Mouse (Mus musculus): ENCODE measurements around the gene Col9a2.
"Not testable (repeated sequence)": the region's sequence is repeated elsewhere in the genome, so short reads cannot be mapped to it uniquely, and the experiment has no call there.

The Col9a2 gene

GRCm38 (mm10) chr4:121021911-121022310 lies 17.3 kb upstream of the Col9a2 start:
- DNase-seq (ENCODE audit: low spot score): no peak

DNA sequence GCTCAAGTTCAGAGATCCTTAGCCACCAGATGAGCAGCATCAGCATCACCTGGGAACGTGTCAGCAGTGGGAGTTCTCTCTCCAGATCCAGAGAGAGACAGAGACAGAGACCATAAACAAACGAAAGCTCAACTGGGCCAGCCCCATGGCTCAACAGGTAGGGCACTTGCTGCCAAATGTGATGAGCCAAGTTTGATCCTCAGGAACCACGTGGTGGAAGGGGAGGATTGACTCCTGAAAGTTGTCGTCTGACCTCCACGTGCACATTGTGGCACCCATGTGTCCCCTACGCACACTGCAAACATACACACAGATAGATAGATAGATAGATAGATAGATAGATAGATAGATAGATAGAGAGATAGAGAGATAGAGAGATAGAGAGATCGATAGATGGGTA lies 15.7 kb upstream of the Col9a2 start:
- DNase-seq (ENCODE audit: low spot score): no peak

DNA sequence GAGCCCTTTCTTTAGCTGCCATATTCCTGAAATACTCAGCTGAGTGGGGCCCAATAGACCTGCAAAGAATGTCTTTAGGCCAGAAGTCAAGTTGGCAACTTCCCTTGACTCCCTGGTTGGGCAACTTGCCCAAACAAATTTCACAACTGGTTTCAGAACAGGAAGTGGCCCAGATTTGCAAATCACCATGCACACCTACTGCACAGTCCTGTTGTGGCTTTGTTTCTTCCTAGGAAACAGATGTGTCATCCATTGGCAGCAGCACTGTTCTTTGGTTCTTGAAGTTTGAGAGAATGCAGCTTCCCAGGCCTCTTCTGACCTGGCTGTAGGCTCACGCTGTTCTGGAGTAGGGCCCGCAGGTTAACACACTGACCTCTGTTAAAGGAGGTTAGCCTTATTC lies 15.2 kb upstream of the Col9a2 start:
- peak; percentile 85 for DNase-seq (ENCODE audit: low spot score)

DNA sequence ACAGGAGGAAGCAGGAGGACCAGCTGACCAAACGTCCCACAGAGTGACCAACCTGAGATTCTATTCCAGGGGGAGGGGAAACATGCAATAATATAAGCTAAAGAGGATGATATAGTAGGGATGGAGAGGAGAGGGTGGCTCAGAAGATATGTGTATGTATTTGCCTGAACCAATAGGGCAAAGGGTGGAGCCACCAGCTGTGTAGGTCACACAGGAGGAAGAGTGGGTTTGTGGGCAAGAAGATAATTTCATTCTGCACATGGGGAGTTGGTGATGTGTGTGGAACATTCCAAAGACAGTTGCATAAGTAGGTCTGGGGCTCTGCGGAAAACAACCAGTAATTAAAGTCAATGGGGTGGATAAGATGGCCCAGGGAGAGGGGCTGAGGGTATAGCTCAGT lies 13.5 kb upstream of the Col9a2 start:
- DNase-seq (ENCODE audit: low spot score): no peak

- peak; percentile 40 for DNase-seq (ENCODE audit: low spot score)
Measured at GRCm38 (mm10) chr4:121028146-121028545, 11.0 kb upstream of the Col9a2 start.

DNA sequence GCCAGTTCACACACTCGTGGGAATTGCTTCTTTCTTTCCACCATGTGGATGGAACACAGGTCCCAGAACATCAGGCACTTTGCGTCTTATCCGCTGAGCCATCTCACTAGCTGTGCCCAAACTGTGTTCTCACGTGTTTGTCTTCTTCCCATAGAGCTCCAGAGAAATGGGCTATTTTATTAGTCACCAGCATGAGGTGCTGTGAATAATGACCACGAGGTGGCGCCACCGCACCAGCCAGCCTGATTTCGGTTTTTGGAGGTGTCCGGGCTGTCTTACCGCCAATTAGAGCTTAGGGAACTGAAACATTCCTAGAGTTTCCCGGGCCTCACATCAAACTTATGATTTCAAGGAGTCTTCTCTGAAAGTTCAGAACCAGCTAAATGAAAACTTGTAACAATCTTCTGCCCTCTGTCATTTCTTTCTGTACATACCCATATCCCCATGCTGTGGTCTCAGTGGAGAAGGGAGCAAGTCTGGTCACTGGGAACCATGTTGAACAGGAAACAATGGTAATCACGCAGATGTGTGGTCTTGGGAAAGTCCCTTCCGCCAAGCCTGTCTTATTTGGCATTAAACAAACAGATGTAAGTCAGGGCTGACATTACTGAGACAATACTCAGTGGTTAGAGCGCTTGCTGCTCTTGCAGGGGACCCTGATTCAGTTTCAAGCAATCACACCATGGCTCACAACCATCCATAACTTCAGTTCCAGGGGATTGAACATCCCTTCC lies 10.4 kb upstream of the Col9a2 start:
- peak; percentile 43 for DNase-seq (ENCODE audit: low spot score)

DNA sequence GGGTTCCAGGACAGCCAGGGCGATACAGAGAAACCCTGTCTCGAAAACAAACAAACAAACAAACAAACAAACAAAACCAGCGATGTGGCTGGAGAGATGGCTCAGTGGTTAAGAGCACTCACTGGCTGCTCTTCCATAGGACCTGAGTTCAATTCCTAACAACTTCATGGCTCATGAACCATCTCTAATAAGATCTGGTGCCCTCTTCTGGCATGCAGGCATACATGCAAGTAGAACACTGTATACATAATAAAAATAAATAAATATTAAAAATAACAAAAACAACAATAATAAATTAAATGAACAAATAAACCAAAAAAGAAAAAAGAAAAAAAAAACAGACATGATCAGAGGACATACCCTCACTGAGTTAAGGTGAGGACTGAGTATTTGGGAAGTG lies 9.6 kb upstream of the Col9a2 start:
- no peak for DNase-seq (ENCODE audit: low spot score)

GRCm38 (mm10) chr4:121031440-121031839 lies 7.7 kb upstream of the Col9a2 start:
- no peak for DNase-seq (ENCODE audit: low spot score)

GRCm38 (mm10) chr4:121033006-121033405 lies 6.2 kb upstream of the Col9a2 start:
- DNase-seq (ENCODE audit: low spot score): no peak

- no peak for DNase-seq (ENCODE audit: low spot score)
Measured at GRCm38 (mm10) chr4:121040323-121040722, 1.1 kb downstream of the Col9a2 start.

- peak; percentile 25 for DNase-seq (ENCODE audit: low spot score)
Measured at GRCm38 (mm10) chr4:121040897-121041671, 1.9 kb downstream of the Col9a2 start.

DNA sequence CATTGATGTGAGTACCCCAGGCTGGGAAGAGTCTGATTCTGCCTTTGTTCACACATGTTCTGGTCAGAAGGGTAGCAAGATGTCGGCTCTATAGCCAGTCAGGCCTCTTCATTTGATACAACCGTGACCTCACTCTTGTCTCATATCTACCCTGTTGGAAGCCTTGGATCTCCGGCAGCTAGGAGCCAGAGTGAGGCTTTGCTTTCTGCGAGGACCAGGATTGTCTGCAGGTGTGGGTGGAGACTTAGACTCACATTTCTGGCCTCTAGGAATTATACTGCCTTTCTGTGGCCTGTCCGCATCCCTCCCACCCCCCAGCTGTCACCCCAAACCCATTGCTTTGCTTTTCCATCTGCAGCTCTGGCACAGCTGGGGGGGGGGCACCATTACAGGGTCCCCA lies 3.3 kb downstream of the Col9a2 start:
- DNase-seq (ENCODE audit: low spot score): no peak

DNA sequence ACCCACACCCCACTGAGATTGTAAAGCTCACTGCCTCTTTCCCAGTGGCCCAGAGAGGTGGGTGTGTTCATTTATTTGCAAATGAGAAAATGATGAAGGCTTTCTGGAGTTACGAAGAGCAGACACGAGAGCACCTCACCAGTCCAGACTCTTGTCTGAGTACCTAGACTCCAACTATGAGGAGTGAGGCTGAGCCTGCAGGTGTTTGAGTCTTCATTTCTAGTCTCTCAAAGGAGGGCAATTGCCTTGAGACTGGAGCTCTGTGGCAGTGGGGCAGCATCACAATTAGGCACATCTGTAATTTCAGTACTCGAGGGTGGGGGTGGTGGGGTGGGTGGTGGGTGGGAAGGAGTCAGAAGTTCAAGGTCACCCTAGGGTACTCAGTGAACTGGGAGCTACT lies 3.8 kb downstream of the Col9a2 start:
- DNase-seq (ENCODE audit: low spot score): no peak

GRCm38 (mm10) chr4:121051863-121052262 lies 12.7 kb downstream of the Col9a2 start:
- no peak for DNase-seq (ENCODE audit: low spot score)

DNA sequence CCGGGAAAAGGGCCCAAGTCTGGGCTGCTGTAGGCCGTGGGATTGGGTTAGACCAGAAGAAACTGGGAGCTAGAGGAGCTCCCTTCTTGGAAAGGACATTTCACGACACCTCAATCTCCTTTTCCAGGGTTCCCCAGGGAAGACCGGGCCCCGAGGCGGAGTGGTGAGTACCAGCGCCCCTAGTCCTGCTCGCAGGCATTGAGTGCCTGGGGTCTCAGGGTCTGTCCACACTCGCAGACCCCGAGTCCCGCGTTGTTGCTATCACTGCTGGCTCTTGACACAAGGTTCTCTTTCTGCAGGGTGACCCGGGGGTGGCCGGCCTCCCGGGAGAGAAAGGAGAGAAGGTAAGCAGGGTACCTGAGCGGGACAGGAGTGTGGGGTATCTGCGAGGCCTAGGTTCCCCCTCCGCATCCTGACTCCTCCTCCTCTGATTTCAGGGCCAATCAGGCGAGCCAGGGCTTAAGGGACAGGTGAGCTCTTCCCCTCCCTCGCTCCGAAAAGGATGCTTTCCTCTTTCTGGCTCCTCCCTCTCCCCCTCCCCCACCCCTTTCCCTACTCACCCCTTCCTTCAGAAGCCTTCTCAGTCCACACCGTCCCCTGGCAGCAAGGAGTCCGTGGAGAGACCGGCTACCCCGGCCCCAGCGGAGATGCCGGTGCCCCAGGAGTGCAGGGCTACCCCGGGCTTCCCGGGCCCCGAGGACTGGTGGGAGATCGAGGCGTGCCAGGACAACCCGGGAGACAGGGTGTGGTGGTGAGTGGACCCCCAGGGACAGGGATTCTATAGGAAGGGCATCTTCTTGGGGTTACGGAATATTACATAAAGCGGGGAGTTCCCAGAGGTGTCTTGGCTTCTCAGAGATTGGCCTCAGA lies 13.5 kb downstream of the Col9a2 start:
- no peak for DNase-seq (ENCODE audit: low spot score)

DNA sequence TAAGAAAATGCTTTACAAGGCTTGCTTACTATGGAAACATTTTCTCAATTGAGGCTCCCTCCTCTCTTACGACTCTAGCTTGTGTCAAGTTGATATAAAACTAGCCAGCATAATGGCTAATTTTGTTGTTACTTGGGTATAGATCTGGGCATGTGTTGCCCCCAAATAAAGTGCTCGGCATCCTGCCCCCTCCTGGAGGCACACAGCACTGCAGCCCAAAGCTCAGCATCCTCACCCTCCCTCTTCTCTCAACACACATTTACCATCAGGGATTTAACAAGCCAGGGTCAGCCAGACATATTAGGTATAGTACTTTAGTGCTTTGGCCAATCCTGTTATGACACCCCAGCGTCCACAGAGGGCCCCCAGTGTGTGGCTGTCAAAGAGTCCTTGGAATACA lies 17.2 kb downstream of the Col9a2 start:
- DNase-seq (ENCODE audit: low spot score): no peak

DNA sequence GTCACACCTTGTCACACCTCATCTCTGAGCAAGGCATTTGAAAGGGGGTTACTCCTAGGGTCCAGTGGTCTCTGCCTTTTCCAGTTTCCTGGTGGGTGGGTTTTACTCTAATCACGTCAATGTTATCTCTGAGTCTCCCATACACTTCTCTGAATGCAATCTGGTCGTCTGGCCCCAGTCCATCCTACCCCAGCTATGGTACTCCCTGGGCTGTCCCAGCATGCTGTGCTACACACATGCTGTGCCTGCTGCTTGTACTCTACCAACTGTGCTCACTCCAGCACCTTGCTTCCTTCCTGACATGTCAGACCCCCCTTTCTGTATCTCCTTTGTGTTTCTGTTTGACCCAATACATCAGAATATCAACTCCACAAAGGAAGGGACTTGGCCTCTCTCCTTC lies 17.8 kb downstream of the Col9a2 start:
- DNase-seq (ENCODE audit: low spot score): no peak

DNA sequence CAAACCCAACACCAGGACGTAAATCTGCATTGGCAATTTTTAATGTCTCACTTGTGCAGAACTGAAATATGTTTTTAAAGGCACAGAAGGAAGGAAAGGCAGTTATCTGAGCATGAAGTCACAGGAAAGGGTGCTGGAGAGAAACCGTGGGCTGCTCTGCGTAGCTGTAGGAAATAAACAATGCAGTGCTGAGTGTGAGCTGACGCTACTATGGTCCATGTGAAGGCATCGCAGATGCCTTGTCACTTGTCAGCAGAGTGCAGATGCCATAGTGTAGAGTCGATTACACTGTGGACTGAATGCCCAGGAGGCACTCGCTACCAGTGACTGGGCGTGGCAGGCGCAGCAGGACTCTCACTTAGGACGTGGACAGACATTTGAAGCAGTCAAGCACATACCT lies 20.0 kb downstream of the Col9a2 start:
- not testable (repeated sequence) for DNase-seq (ENCODE audit: low spot score)

- no peak for DNase-seq (ENCODE audit: low spot score)
Measured at GRCm38 (mm10) chr4:121065336-121065735, 26.2 kb downstream of the Col9a2 start.

DNA sequence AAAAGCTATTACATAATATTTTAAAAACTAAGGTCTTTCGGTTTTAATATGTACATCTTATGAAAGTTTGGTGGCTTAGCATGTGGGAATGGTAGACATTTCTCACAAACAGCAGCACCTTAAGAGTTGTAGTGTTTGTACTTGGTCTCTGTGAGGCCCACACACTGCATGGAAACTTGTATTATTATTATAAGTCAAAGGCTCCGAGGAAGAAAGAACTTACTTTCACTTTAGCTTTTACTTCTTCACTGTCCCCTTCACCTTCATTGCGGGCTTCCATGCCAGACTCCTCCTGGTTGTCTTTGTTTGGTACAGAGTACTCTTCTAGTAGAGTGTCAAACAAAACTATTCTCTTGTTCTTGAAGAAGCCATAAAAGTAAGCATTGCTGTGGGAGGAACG lies 35.1 kb downstream of the Col9a2 start:
- peak; percentile 5 for DNase-seq (ENCODE audit: low spot score)

- peak; percentile 16 for DNase-seq (ENCODE audit: low spot score)
Measured at GRCm38 (mm10) chr4:121077915-121078646, 38.9 kb downstream of the Col9a2 start.

DNA sequence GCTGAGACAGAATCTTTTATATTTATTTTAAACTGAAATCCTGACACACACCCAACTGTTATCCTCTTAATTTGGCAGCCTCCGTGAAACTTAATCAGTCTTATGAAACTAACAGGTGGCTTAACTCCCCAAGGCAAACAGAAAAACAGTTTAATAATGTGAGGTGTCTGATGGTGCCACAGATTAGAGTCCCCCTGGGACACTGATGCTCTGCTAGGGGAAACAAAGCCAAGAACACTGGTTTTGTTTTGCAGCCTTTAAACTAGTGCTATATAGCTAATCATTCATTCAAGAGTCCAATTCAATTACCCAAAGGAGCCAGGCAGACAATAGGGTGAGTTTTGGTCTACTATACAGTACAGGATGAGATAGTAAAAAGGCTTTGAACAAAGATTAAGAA lies 41.2 kb downstream of the Col9a2 start:
- DNase-seq (ENCODE audit: low spot score): no peak
